Mouse (Mus musculus): ENCODE measurements around the gene Depdc5. TPM values are rescaled to one million over a fixed set of nuclear protein-coding genes. Genes with fewer than 3 reads are reported as not detected.
A peak's percentile ranks its signal among the peaks of the same experiment; 100 is the strongest.
"Not testable (repeated sequence)": the region's sequence is repeated elsewhere in the genome, so short reads cannot be mapped to it uniquely, and the experiment has no call there.

Depdc5 gene
- polyA plus RNA-seq, 1 experiment from 2014 or later = 28.3 TPM

DNA sequence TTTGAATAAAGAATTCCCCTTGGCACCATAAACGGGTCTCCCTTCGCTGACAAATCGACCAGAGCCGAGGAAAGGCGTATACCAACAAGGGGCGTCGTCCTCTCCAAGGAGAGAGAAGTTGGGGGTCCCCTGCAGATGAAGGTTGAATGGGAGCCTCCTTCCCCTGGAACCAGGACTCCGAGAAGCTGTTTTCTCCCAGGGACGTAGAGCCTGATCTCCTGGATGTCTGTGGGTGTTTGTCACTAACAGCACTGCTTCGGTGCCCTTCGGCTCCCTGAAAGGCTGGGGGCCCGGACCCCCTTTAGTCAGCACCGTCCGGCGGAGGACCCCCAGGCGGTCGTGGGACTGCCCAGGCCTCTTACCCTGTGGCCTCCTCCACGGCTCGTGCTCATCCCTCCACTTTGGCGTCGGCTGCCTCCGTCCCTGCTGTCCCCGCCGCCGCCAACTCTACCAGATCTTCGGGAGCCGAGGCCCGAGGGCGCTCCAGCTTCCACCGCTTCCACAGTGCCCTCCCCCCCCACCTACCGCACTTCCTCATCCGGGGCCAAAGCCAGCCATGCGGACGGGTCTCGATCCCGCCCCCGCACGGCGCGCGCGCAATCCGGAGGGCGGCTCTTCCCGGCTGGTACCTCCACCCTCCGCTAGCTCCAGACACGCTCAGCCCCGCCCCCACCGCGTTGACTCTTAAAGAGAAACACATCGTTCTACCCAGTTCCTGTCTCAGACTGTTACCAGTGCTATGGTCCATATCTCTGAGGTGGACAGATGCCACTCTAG lies 9.6 kb upstream of the Depdc5 start, which contains the start of gene Prr14l:
Gene Prr14l (minus strand): TSS at position 526 of the 777 bp plus-strand sequence.
- peak within 1 kb of the TSS; percentile 97 for H3K4me3 ChIP-seq
- no peaks in the 10 kb centered on the region for H3K9me3 ChIP-seq
- H3K9ac ChIP-seq = peak within 1 kb of the TSS; percentile 97
- H3K27ac ChIP-seq = peak within 1 kb of the TSS; percentile 82
- under 1% methylated on average over 51 of the region's 51 CpGs for WGBS
- peak within 1 kb of the TSS; percentile 81 for H3K4me2 ChIP-seq
- peak; percentile 94 for ATAC-seq (ENCODE audit: insufficient number of reproducible peaks, insufficient read depth, low FRiP score, low TSS enrichment, low read depth)
- no peaks in the 10 kb centered on the region for H3K27me3 ChIP-seq
- H3K4me1 ChIP-seq = peaks cover 26% of the 10 kb centered on the region
- H3K36me3 ChIP-seq = peaks cover 17% of the 10 kb centered on the region

- WGBS = 80% methylated on average over 4 of the region's 4 CpGs
- H3K36me3 ChIP-seq = peaks cover 13% of the 10 kb centered on the region
Observed at GRCm38 (mm10) chr5:32854818-32855217, 8.7 kb upstream of the Depdc5 start.

GRCm38 (mm10) chr5:32855274-32855673 lies 8.2 kb upstream of the Depdc5 start:
- peaks cover 12% of the 10 kb centered on the region for H3K36me3 ChIP-seq
- WGBS = 93% methylated on average over 3 of the region's 3 CpGs
- H3K9ac ChIP-seq; H3K4me2 ChIP-seq; ATAC-seq (ENCODE audit: insufficient number of reproducible peaks, insufficient read depth, low FRiP score, low TSS enrichment, low read depth); H3K27me3 ChIP-seq; H3K27ac ChIP-seq; H3K4me3 ChIP-seq; H3K9me3 ChIP-seq: not testable (repeated sequence)
- H3K4me1 ChIP-seq = peaks cover 26% of the 10 kb centered on the region

More at GRCm38 (mm10) chr5:32854818-32855217, 8.7 kb upstream of the Depdc5 start:
- Histone ChIP-seq H3K9ac (no peak overlapping the region), H3K4me3 (no peak overlapping the region), H3K27ac (0 out of 2 replicates have a peak overlapping the region, but pooled peaks have one; percentile 82), H3K9me3 (no peaks in the 10 kb centered on the region), H3K4me1 (peaks cover 26% of the 10 kb centered on the region), H3K27me3 (no peaks in the 10 kb centered on the region), H3K4me2 (no peak overlapping the region)
- ATAC-seq (ENCODE audit: insufficient number of reproducible peaks, insufficient read depth, low FRiP score, low TSS enrichment, low read depth) = no peak

DNA sequence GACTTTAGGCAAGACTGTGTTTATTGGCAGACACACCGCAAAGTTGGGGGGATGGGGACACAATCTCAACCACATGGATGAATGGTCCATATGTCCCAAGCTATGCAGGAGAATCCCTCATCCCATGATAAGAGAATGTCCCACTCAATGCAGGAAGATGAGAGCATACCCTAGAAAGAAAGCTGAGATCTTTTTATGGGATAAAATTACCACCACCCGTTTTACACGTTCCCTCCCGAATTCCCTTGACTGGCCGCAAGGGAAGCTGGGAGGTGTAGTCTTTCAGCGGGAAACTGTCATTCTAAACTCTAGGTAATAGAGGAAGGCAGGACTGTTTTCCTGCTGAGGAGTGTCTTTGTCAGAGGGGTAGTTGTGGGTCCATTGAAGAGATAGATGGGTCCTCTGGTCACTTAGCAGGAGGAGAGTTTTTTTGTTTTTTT lies 5.7 kb upstream of the Depdc5 start:
- H3K27ac ChIP-seq = peak overlapping the region; percentile 84
- 3% methylated on average over 6 of the region's 6 CpGs for WGBS
- H3K9me3 ChIP-seq = no peaks in the 10 kb centered on the region
- peak overlapping the region; percentile 64 for H3K9ac ChIP-seq
- ATAC-seq (ENCODE audit: insufficient number of reproducible peaks, insufficient read depth, low FRiP score, low TSS enrichment, low read depth) = no peak
- peak overlapping the region; percentile 60 for H3K4me2 ChIP-seq
- peaks cover 8% of the 10 kb centered on the region for H3K4me1 ChIP-seq
- H3K27me3 ChIP-seq = no peaks in the 10 kb centered on the region
- no peaks in the 10 kb centered on the region for H3K36me3 ChIP-seq
- H3K4me3 ChIP-seq = peak overlapping the region; percentile 48

GRCm38 (mm10) chr5:32861082-32861481 lies 2.4 kb upstream of the Depdc5 start:
- WGBS = 93% methylated on average over 1 of the region's 1 CpGs
- no peak for ATAC-seq (ENCODE audit: insufficient number of reproducible peaks, insufficient read depth, low FRiP score, low TSS enrichment, low read depth)
- Histone ChIP-seq H3K4me2 (no peak overlapping the region), H3K36me3 (no peaks in the 10 kb centered on the region), H3K27ac (no peak overlapping the region), H3K27me3 (no peaks in the 10 kb centered on the region), H3K9me3 (no peaks in the 10 kb centered on the region), H3K9ac (no peak overlapping the region), H3K4me3 (no peak overlapping the region), H3K4me1 (peaks cover 7% of the 10 kb centered on the region)

GRCm38 (mm10) chr5:32862469-32863132 lies 900 bp upstream of the Depdc5 start:
- peaks cover 7% of the 10 kb centered on the region for H3K36me3 ChIP-seq
- no peaks in the 10 kb centered on the region for H3K27me3 ChIP-seq
- peak overlapping the region; percentile 69 for H3K4me3 ChIP-seq
- ATAC-seq (ENCODE audit: insufficient number of reproducible peaks, insufficient read depth, low FRiP score, low TSS enrichment, low read depth) = no peak
- H3K4me1 ChIP-seq = peaks cover 7% of the 10 kb centered on the region
- H3K4me2 ChIP-seq = peak overlapping the region; percentile 69
- peak overlapping the region; percentile 88; the same call in 1 of the 2 replicates for H3K27ac ChIP-seq
- WGBS = 84% methylated on average over 6 of the region's 6 CpGs
- H3K9ac ChIP-seq = no peak overlapping the region
- H3K9me3 ChIP-seq = no peaks in the 10 kb centered on the region

DNA sequence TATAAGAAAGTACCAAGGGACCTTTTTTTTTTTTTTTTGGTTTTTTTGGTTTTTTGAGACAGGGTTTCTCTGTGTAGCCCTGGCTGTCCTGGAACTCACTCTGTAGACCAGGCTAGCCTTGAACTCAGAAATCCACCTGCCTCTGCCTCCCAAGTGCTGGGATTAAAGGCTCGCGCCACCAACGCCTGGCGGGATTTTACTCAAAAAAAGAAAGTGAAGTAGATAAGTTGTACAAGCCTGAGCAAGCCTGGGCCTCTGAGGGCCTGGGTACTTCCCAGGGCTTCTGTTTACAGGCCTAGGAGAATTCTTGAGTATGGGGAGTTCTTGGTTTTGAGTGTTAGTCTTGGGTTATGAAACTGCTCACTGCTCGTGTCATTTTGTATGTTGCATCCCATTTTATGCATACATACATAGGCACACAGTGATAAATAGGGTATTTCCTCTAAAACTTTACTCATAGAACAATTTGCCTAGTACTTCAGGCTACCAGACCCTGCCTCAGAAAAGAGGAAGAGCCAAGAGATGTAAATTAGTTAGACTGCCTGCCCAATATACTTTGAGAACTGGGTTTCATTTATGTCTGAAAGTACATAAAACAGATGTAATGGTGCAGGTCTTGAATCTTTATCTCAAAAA lies 6.0 kb downstream of the Depdc5 start:
- H3K27ac ChIP-seq = no peak overlapping the region
- ATAC-seq (ENCODE audit: insufficient number of reproducible peaks, insufficient read depth, low FRiP score, low TSS enrichment, low read depth) = no peak
- no peaks in the 10 kb centered on the region for H3K27me3 ChIP-seq
- 94% methylated on average over 5 of the region's 5 CpGs for WGBS
- H3K4me3 ChIP-seq = no peak overlapping the region
- H3K9ac ChIP-seq = no peak overlapping the region
- H3K4me1 ChIP-seq = peaks cover 2% of the 10 kb centered on the region
- H3K4me2 ChIP-seq = no peak overlapping the region
- peaks cover 62% of the 10 kb centered on the region for H3K36me3 ChIP-seq
- H3K9me3 ChIP-seq = no peaks in the 10 kb centered on the region

DNA sequence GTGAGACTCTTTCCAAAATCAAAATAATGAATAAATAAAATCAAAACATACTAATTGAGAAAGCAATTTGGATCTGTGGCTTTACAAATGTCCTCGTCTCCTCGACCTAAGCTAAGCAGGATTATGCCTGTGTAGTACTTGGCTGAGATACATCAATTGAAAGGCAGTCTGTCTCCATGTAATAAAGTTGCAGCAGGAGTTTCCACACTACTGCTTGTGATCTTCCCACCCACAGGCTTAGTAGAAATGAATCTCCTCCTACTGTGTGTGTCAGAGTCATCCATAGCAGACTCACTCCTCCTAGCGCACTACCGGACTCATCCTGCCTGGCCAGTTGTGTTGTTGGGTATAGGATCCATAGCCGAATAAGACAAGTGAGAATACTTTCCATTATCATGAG lies 8.8 kb downstream of the Depdc5 start:
- Histone ChIP-seq H3K9me3 (no peaks in the 10 kb centered on the region), H3K9ac (no peak overlapping the region), H3K4me2 (no peak overlapping the region), H3K4me3 (no peak overlapping the region), H3K27me3 (no peaks in the 10 kb centered on the region), H3K36me3 (peaks cover 80% of the 10 kb centered on the region), H3K4me1 (no peaks in the 10 kb centered on the region), H3K27ac (no peak overlapping the region)
- ATAC-seq (ENCODE audit: insufficient number of reproducible peaks, insufficient read depth, low FRiP score, low TSS enrichment, low read depth) = no peak
- WGBS = 93% methylated on average over 5 of the region's 5 CpGs

GRCm38 (mm10) chr5:32886739-32887138 lies 23.2 kb downstream of the Depdc5 start:
- no peak for ATAC-seq (ENCODE audit: insufficient number of reproducible peaks, insufficient read depth, low FRiP score, low TSS enrichment, low read depth)
- no peaks in the 10 kb centered on the region for H3K27me3 ChIP-seq
- WGBS = 60% methylated on average over 3 of the region's 3 CpGs
- H3K9me3 ChIP-seq = no peaks in the 10 kb centered on the region
- peaks cover 82% of the 10 kb centered on the region for H3K36me3 ChIP-seq
- no peak overlapping the region for H3K9ac ChIP-seq
- no peak overlapping the region for H3K4me2 ChIP-seq
- H3K4me3 ChIP-seq = no peak overlapping the region
- no peaks in the 10 kb centered on the region for H3K4me1 ChIP-seq
- no peak overlapping the region for H3K27ac ChIP-seq

DNA sequence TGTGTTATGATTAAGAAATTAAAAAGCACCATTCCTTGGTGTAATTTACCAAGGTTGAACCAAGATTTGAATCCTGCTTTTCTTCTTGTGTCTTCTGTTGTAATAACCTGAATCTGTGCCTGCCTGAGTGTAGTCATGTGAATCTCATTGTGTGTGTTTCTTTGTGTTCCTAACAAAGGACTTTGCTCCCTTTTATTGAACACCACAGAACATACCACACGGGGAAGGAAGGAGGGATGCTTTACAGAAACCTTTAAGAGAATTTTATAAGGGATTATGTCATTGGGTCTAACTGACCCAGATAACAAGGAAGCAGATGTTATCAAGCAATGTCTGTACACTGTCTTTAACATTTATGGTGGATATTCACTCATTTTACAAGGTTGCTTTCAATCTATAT lies 44.0 kb downstream of the Depdc5 start:
- no peaks in the 10 kb centered on the region for H3K9me3 ChIP-seq
- H3K9ac ChIP-seq = no peak overlapping the region
- no peaks in the 10 kb centered on the region for H3K4me1 ChIP-seq
- H3K4me3 ChIP-seq = no peak overlapping the region
- no peak overlapping the region for H3K27ac ChIP-seq
- H3K4me2 ChIP-seq = no peak overlapping the region
- no peak for ATAC-seq (ENCODE audit: insufficient number of reproducible peaks, insufficient read depth, low FRiP score, low TSS enrichment, low read depth)
- H3K27me3 ChIP-seq = no peaks in the 10 kb centered on the region
- peaks cover 58% of the 10 kb centered on the region for H3K36me3 ChIP-seq
- WGBS = 78% methylated on average over 1 of the region's 1 CpGs

GRCm38 (mm10) chr5:32914071-32914470 lies 50.6 kb downstream of the Depdc5 start:
- Histone ChIP-seq H3K4me2 (no peak overlapping the region), H3K4me1 (no peaks in the 10 kb centered on the region), H3K9me3 (no peaks in the 10 kb centered on the region), H3K27ac (no peak overlapping the region), H3K36me3 (peaks cover 71% of the 10 kb centered on the region), H3K9ac (no peak overlapping the region), H3K27me3 (no peaks in the 10 kb centered on the region), H3K4me3 (no peak overlapping the region)
- 76% methylated on average over 3 of the region's 3 CpGs for WGBS
- ATAC-seq (ENCODE audit: insufficient number of reproducible peaks, insufficient read depth, low FRiP score, low TSS enrichment, low read depth) = no peak
